Mouse (Mus musculus) myocyte (in vitro differentiated cells): ENCODE measurements around the gene Gramd1b. TPM values are rescaled to one million over a fixed set of nuclear protein-coding genes. Genes with fewer than 3 reads are reported as not detected.

Experiments
- H3K27me3 ChIP-seq: one replicate; pipeline ENCODE4 v1.6.1; 2011; ENCODE audit not compliant: control insufficient read depth, insufficient read depth, insufficient read length
- H3K36me3 ChIP-seq: one replicate; pipeline ENCODE4 v1.6.1; 2011; ENCODE audit not compliant: control insufficient read depth, insufficient read depth
- H3K4me2 ChIP-seq: one replicate; pipeline ENCODE4 v1.6.1; 2011; ENCODE audit warnings: low read depth, control low read depth
- H3K4me3 ChIP-seq: one replicate; pipeline ENCODE4 v1.5.1; 2011; ENCODE audit warnings: mild to moderate bottlenecking, control low read depth, moderate library complexity
- H3K79me2 ChIP-seq: one replicate; pipeline ENCODE4 v1.6.1; 2011; ENCODE audit not compliant: control insufficient read depth, insufficient read depth
- H3ac ChIP-seq: one replicate; pipeline ENCODE4 v1.6.1; 2011; ENCODE audit not compliant: control insufficient read depth, insufficient read length
- MYOD1 ChIP-seq, 3 experiments: IDR thresholded peaks; one replicate each; pipeline ENCODE4 v1.6.1; 2011; ENCODE audit warnings: control low read depth in 2 of 3, low read depth in 2 of 3, mild to moderate bottlenecking in 2 of 3, moderate library complexity in 1 of 3; ENCODE audit not compliant: insufficient read length in 2 of 3, control insufficient read depth in 1 of 3
- MYOG ChIP-seq, 3 experiments: IDR thresholded peaks; one replicate each; pipeline ENCODE4 v1.6.1; 2011; ENCODE audit warnings: control low read depth in 2 of 3, low read depth in 2 of 3, mild to moderate bottlenecking in 2 of 3; ENCODE audit not compliant: insufficient read length in 2 of 3, control insufficient read depth in 1 of 3, insufficient read depth in 1 of 3
- POLR2A ChIP-seq: IDR thresholded peaks from one replicate; pipeline ENCODE4 v1.6.1; 2011; ENCODE audit warnings: low read depth, mild to moderate bottlenecking, control low read depth, moderate library complexity; ENCODE audit not compliant: insufficient read length
- POLR2AphosphoS2 ChIP-seq: IDR thresholded peaks from one replicate; pipeline ENCODE4 v1.6.1; 2011; ENCODE audit warnings: low read depth, control low read depth; ENCODE audit not compliant: insufficient read length
- REST ChIP-seq: IDR thresholded peaks from one replicate; pipeline ENCODE4 v1.6.1; 2011; ENCODE audit warnings: mild to moderate bottlenecking, control low read depth, moderate library complexity; ENCODE audit not compliant: insufficient read depth, insufficient read length
- TCF3 ChIP-seq: IDR thresholded peaks from one replicate; pipeline ENCODE4 v1.6.1; 2011; ENCODE audit warnings: low read depth, control low read depth; ENCODE audit not compliant: insufficient read length
- USF1 ChIP-seq: IDR thresholded peaks from one replicate; pipeline ENCODE4 v1.6.1; 2011; ENCODE audit warnings: low read depth, mild to moderate bottlenecking, control low read depth, moderate library complexity
- polyA plus RNA-seq: library from polyadenylated mRNA; unstranded; fragments of >200 nt; fragmentation: generic; extraction: Trizol; gene quantifications from one replicate; pipeline ENCODE4 v1.2.1, GENCODE M21; 2012; ENCODE audit warnings: missing spikeins

The Gramd1b gene
- polyA plus RNA-seq, 1 experiment = 33.9 TPM

DNA sequence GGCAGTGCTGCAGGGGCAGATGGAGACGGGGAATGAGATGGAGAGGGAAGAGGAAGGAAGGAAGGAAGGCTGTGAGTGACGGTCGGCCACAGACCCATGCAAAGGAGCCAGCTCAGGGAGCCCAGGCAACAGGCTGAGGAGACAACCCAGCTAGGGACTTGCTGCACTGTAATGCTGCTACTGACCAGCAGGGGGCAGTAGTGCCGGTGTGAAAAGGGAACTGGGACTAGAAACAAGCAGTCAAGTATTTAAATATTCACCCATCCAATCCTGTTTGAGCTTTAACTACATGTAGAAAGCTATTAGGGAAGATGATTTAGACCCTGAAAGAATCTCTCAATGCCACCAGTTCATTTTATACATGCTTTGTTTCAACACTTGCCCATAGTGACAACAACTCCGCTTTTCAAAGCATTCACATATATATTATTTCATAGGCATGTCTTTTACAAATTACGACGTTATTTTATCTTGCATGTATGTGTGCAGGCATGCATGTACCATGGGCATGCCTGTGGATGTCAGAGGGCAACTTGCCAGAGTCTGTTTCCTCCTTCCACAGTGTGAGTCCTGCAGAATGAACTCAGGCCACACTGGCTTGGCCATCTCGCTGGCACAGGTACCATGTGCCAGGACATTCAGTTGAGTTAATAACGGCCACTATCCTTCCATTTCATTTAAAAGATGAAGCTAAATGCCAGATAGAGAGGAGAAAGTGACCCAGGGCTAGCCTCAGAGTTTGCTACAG lies 197.4 kb downstream of the Gramd1b start:
- Histone ChIP-seq H3K79me2 (peaks cover 6% of the 10 kb centered on the region), H3K4me3 (no peak overlapping the region), H3K27me3 (no peaks in the 10 kb centered on the region), H3K4me2 (no peak overlapping the region), H3ac (no peak overlapping the region), H3K36me3 (no peaks in the 10 kb centered on the region)
- TF ChIP-seq REST (no peak), TCF3 (no peak), POLR2A (no peak)

GRCm38 (mm10) chr9:40332731-40333648 lies 198.2 kb downstream of the Gramd1b start:
- no peak overlapping the region for H3K4me2 ChIP-seq
- no peak overlapping the region for H3ac ChIP-seq
- H3K79me2 ChIP-seq = peaks cover 6% of the 10 kb centered on the region
- H3K36me3 ChIP-seq = no peaks in the 10 kb centered on the region
- no peaks in the 10 kb centered on the region for H3K27me3 ChIP-seq
- TF ChIP-seq REST = no peak
- TF ChIP-seq POLR2AphosphoS2 = no peak
- no peak overlapping the region for H3K4me3 ChIP-seq

DNA sequence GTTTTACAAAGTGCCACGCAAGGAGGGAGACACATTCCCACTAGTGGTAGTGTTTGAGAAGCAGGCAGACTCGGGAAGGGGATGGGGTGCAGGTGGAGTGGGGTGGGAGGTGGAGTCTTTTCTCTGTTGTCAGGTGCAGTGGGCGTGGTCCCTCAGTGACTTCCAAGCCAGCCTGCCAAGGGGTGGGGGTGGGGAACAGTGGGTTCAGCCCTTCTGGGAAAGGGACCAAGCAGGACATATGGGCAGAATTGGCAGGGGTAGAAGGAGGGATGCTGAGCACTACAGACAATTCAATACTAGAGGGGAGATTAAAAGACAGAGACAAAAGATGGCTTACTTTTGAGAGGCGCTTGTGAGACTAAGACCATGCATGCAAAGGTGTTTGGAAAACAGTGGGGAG lies 198.9 kb downstream of the Gramd1b start:
- no peak for TF ChIP-seq USF1
- TF ChIP-seq MYOG (IDR thresholded peaks at IDR 0.05; ENCODE audit: control insufficient read depth in 1 of 3, insufficient read depth in 1 of 3, insufficient read length in 2 of 3, low read depth in 2 of 3) = no peak
- Histone ChIP-seq H3ac (no peak overlapping the region), H3K36me3 (no peaks in the 10 kb centered on the region), H3K4me2 (no peak overlapping the region), H3K4me3 (no peak overlapping the region), H3K79me2 (peaks cover 6% of the 10 kb centered on the region), H3K27me3 (no peaks in the 10 kb centered on the region)

- no peak overlapping the region for H3K4me3 ChIP-seq
- no peaks in the 10 kb centered on the region for H3K27me3 ChIP-seq
- TF ChIP-seq USF1 (no peak), MYOG (IDR thresholded peaks at IDR 0.05; ENCODE audit: control insufficient read depth in 1 of 3, insufficient read depth in 1 of 3, insufficient read length in 2 of 3, low read depth in 2 of 3) (no peak), POLR2A (no peak), MYOD1 (IDR thresholded peaks at IDR 0.05; ENCODE audit: control insufficient read depth in 1 of 3, insufficient read length in 2 of 3, low read depth in 2 of 3) (no peak)
- no peak overlapping the region for H3K4me2 ChIP-seq
- no peaks in the 10 kb centered on the region for H3K36me3 ChIP-seq
- no peak overlapping the region for H3ac ChIP-seq
- peaks cover 6% of the 10 kb centered on the region for H3K79me2 ChIP-seq
Observed at GRCm38 (mm10) chr9:40331411-40332286, 199.5 kb downstream of the Gramd1b start.

DNA sequence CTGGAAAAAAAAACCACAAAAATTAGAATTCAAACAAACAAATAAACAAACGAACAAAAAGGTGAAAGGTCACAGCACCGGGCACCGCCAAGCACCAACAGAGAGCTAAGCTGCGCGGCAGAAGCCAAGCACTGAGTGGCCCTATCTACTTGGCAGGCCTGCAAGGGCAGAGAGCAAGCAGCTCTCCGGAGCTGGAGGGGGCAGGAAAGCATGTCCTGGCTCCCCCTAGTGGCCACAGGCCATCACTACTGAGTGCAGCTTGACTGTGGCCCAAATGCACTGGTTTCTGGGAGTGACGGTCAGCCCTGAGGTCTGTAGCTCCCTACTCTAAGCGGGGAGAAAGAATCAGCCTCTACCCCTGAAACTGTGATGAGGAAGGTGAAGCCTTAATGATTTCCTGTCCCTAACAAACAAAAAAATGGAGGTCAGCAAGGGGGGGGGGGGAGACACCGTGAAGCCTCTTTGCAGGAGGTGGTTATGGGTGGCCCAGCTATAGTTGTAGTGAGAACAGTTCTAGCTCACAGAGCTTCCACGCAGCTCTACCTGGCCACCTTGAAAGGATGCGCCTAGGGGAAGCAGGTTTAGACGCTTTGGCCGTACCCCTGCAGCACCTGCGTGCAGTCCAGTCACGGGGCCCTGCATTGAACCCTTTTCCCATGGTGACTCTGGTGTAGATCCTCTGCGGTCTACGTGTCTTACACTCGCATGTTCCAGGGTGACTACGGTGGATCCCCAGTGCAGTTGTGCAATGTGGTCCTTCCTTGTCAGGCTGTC lies 200.4 kb downstream of the Gramd1b start:
- H3K36me3 ChIP-seq = no peaks in the 10 kb centered on the region
- no peak overlapping the region for H3K4me2 ChIP-seq
- no peaks in the 10 kb centered on the region for H3K27me3 ChIP-seq
- no peak for TF ChIP-seq POLR2AphosphoS2
- peak in 1 of 3 experiments; percentile 58 for TF ChIP-seq MYOD1 (IDR thresholded peaks at IDR 0.05; ENCODE audit: control insufficient read depth in 1 of 3, insufficient read length in 2 of 3, low read depth in 2 of 3)
- H3K4me3 ChIP-seq = no peak overlapping the region
- no peaks in the 10 kb centered on the region for H3K79me2 ChIP-seq
- H3ac ChIP-seq = no peak overlapping the region
